Mouse (Mus musculus) liver, embryonic 13.5 days (tissue): ENCODE data around the gene Oxnad1. TPM values are rescaled to one million over a fixed set of nuclear protein-coding genes. Genes with fewer than 3 reads are reported as not detected.
"Not testable (repeated sequence)": the region's sequence is repeated elsewhere in the genome, so short reads cannot be mapped to it uniquely, and the experiment has no call there.

ENCODE experiments used
- ATAC-seq: fragments of 200-750 bp; cut with Nextera tagmentation; 2 replicates; pipeline ENCODE4 v1.8.0; 2017; ENCODE audit warnings: low read depth, mild to moderate bottlenecking, moderate number of reproducible peaks, moderate library complexity
- DNase-seq: peaks from one replicate; pipeline ENCODE4 v3.0.0; 2022
- H3K27ac ChIP-seq: fragments of 300-500 bp; sonication (generic); 2 replicates; pipeline ENCODE4 v1.5.1; 2015; ENCODE audit warnings: moderate library complexity, mild to moderate bottlenecking, inconsistent platforms
- H3K27me3 ChIP-seq: fragments of 300-500 bp; sonication (generic); 2 replicates; pipeline ENCODE4 v1.6.1; 2015; ENCODE audit warnings: mild to moderate bottlenecking, inconsistent platforms
- H3K36me3 ChIP-seq: fragments of 300-500 bp; sonication (generic); 2 replicates; pipeline ENCODE4 v1.6.1; 2015; ENCODE audit warnings: mild to moderate bottlenecking, inconsistent platforms
- H3K4me1 ChIP-seq: fragments of 300-500 bp; sonication (generic); replicated peaks from 2 replicates; pipeline ENCODE4 v1.6.1; 2015; ENCODE audit warnings: inconsistent platforms
- H3K4me2 ChIP-seq: fragments of 300-500 bp; sonication (generic); 2 replicates; pipeline ENCODE4 v1.6.1; 2015; ENCODE audit warnings: inconsistent platforms, mild to moderate bottlenecking, moderate library complexity
- H3K4me3 ChIP-seq: fragments of 300-500 bp; sonication (generic); replicated peaks from 2 replicates; pipeline ENCODE4 v1.5.1; 2015; ENCODE audit warnings: mild to moderate bottlenecking, inconsistent platforms
- H3K9ac ChIP-seq: fragments of 300-500 bp; sonication (generic); 2 replicates; pipeline ENCODE4 v1.6.1; 2015; ENCODE audit warnings: mild to moderate bottlenecking, inconsistent platforms
- H3K9me3 ChIP-seq: fragments of 300-500 bp; sonication (generic); replicated peaks from 2 replicates; pipeline ENCODE4 v1.6.1; 2016; ENCODE audit warnings: inconsistent platforms
- WGBS: fragments of 180-500 bp; shearing (Covaris S2); methylation state at CpG from one replicate; pipeline ENCODE4 v1.1.7; 2015; ENCODE audit not compliant: insufficient replicate concordance; 5-methylcytosine and 5-hydroxymethylcytosine counted together
- polyA plus RNA-seq: library from polyadenylated mRNA; unstranded; fragments of >200 nt; fragmentation: Nextera tagmentation; extraction: Ambion mirVana; gene quantifications from 2 replicates; pipeline ENCODE4 v1.2.1, GENCODE M21; 2015

Gene Oxnad1
- polyA plus RNA-seq, 1 experiment from 2014 or later: 23.4 TPM

- no peak for ATAC-seq
Measured at GRCm38 (mm10) chr14:32091124-32091523, 6.0 kb downstream of the Oxnad1 start.

GRCm38 (mm10) chr14:32091704-32092103, 6.5 kb downstream of the Oxnad1 start:
- H3K9me3 ChIP-seq: no peaks in the 10 kb centered on the region
- no peaks in the 10 kb centered on the region for H3K27me3 ChIP-seq
- no peak overlapping the region for H3K9ac ChIP-seq
- H3K4me2 ChIP-seq: no peak overlapping the region
- ATAC-seq: no peak
- H3K4me3 ChIP-seq: no peak overlapping the region
- peaks cover 53% of the 10 kb centered on the region for H3K36me3 ChIP-seq
- 84% methylated on average over 4 of the region's 4 CpGs for WGBS
- H3K27ac ChIP-seq: no peak overlapping the region
- peaks cover 23% of the 10 kb centered on the region for H3K4me1 ChIP-seq
- DNase-seq: no peak

More at GRCm38 (mm10) chr14:32091124-32091523, 6.0 kb downstream of the Oxnad1 start:
- H3K4me3 ChIP-seq: no peak overlapping the region
- WGBS: 83% methylated on average over 4 of the region's 4 CpGs
- no peaks in the 10 kb centered on the region for H3K27me3 ChIP-seq
- DNase-seq: no peak
- peaks cover 29% of the 10 kb centered on the region for H3K4me1 ChIP-seq
- H3K36me3 ChIP-seq: peaks cover 48% of the 10 kb centered on the region
- H3K9ac ChIP-seq: no peak overlapping the region
- H3K27ac ChIP-seq: no peak overlapping the region
- no peak overlapping the region for H3K4me2 ChIP-seq
- no peaks in the 10 kb centered on the region for H3K9me3 ChIP-seq

- Histone ChIP-seq H3K4me3 (no peak overlapping the region), H3K4me1 (peaks cover 16% of the 10 kb centered on the region), H3K27ac (no peak overlapping the region), H3K4me2 (no peak overlapping the region), H3K27me3 (no peaks in the 10 kb centered on the region), H3K9me3 (no peaks in the 10 kb centered on the region), H3K9ac (no peak overlapping the region), H3K36me3 (peaks cover 66% of the 10 kb centered on the region)
- no peak for DNase-seq
- 40% methylated on average over 1 of the region's 1 CpGs for WGBS
- ATAC-seq: peak; percentile 47
Measured at GRCm38 (mm10) chr14:32093018-32093417, 7.8 kb downstream of the Oxnad1 start.

DNA sequence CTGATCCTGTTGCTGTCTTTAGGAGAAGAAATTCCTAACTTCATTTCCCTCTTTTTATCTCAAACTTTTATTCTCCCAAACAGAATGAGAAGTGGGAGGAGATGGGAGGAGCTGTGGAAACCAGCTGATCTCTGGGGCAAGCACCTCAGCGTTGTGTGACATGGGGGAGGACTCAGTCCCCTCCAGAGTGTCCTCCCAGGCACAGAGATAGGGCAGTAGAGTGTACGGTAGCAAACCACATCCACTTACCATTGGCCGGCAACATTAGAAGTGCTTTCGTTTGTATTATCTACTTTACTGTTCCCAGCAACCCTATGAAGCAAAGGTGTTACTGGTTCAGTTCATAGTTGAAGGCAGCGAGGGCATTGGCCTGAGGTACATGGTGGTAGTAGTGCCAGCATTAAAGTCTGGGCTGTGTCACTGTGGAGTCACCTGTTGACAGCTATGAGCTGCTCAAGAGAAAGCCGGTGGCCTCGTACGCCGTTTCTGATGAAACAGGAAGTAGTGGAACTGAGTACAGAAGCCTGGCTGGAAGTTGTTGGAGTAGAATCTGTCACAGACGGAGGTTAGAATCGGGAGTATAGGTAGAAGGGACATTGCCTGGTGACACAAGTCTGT, 8.4 kb downstream of the Oxnad1 start:
- Histone ChIP-seq H3K4me1 (peaks cover 13% of the 10 kb centered on the region), H3K4me2 (no peak overlapping the region), H3K9ac (no peak overlapping the region), H3K9me3 (no peaks in the 10 kb centered on the region), H3K27ac (no peak overlapping the region), H3K27me3 (no peaks in the 10 kb centered on the region), H3K4me3 (no peak overlapping the region), H3K36me3 (peaks cover 70% of the 10 kb centered on the region)
- no peak for DNase-seq
- WGBS: 54% methylated on average over 11 of the region's 11 CpGs
- ATAC-seq: peak; percentile 41; the same call in 1 of the 2 replicates

DNA sequence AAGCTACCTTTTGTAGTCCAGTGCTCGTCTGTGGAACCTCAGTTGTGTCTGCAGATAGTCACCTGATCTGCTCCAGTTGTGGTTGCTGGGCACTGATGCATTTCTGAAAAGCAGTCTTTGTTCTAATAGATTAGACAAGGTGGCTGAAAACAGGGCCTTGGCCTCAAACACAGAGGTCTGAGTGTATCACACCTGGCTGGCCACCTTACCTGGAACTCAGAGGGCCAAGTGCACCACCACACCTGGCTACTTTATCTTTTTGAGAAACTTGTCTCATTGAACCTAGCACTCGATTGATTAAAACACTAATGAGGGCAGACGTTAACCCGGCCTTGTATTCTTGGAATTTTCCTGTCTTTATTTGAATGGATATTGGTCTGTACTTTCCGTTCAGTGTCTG, 10.5 kb downstream of the Oxnad1 start:
- no peaks in the 10 kb centered on the region for H3K9me3 ChIP-seq
- no peak overlapping the region for H3K9ac ChIP-seq
- no peak overlapping the region for H3K4me3 ChIP-seq
- H3K27me3 ChIP-seq: no peaks in the 10 kb centered on the region
- WGBS: 77% methylated on average over 5 of the region's 5 CpGs
- H3K27ac ChIP-seq: no peak overlapping the region
- ATAC-seq: no peak
- H3K36me3 ChIP-seq: peaks cover 85% of the 10 kb centered on the region
- H3K4me2 ChIP-seq: no peak overlapping the region
- DNase-seq: no peak
- peaks cover 10% of the 10 kb centered on the region for H3K4me1 ChIP-seq

DNA sequence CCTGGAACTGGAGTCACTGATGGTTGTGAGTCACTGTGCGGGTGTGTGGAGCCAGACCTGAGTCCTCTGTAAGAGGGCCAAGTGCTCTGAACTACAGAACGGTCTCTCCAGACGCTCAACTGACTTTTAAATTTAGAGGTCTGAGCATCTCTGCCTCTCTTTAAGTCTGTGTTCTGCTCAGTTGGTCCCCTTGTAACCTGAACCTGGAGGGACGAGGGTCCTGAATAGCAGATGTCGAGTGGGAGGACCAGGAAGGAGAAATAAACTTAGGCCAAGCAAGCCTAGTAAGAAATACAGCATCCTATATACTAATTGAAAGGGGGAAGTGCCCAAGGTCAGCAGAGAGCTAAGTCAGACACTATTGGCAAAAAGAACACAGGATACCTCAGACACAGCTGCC, 11.6 kb downstream of the Oxnad1 start:
- Histone ChIP-seq H3K4me2 (no peak overlapping the region), H3K9me3 (no peaks in the 10 kb centered on the region), H3K27me3 (no peaks in the 10 kb centered on the region), H3K27ac (no peak overlapping the region), H3K4me3 (no peak overlapping the region), H3K36me3 (peaks cover 87% of the 10 kb centered on the region), H3K9ac (no peak overlapping the region), H3K4me1 (peaks cover 6% of the 10 kb centered on the region; the same call in 1 of the 2 replicates)
- WGBS: 78% methylated on average over 5 of the region's 5 CpGs
- DNase-seq (no peak), ATAC-seq (no peak)

- ATAC-seq: no peak
- H3K9me3 ChIP-seq: no peaks in the 10 kb centered on the region
- H3K9ac ChIP-seq: no peak overlapping the region
- peaks cover 87% of the 10 kb centered on the region for H3K36me3 ChIP-seq
- DNase-seq: no peak
- no peaks in the 10 kb centered on the region for H3K4me1 ChIP-seq
- WGBS: 82% methylated on average over 7 of the region's 7 CpGs
- H3K4me3 ChIP-seq: no peak overlapping the region
- no peak overlapping the region for H3K27ac ChIP-seq
- no peaks in the 10 kb centered on the region for H3K27me3 ChIP-seq
- no peak overlapping the region for H3K4me2 ChIP-seq
Measured at GRCm38 (mm10) chr14:32097691-32098090, 12.5 kb downstream of the Oxnad1 start.

GRCm38 (mm10) chr14:32098951-32099350, 13.8 kb downstream of the Oxnad1 start:
- WGBS: 84% methylated on average over 3 of the region's 3 CpGs

GRCm38 (mm10) chr14:32103556-32103955, 18.4 kb downstream of the Oxnad1 start:
- no peaks in the 10 kb centered on the region for H3K27me3 ChIP-seq
- H3K4me2 ChIP-seq: no peak overlapping the region
- ATAC-seq (no peak), DNase-seq (no peak)
- no peaks in the 10 kb centered on the region for H3K9me3 ChIP-seq
- H3K9ac ChIP-seq: no peak overlapping the region
- H3K36me3 ChIP-seq: peaks cover 54% of the 10 kb centered on the region
- H3K4me1 ChIP-seq: peaks cover 6% of the 10 kb centered on the region; the same call in 1 of the 2 replicates
- H3K4me3 ChIP-seq: no peak overlapping the region
- H3K27ac ChIP-seq: no peak overlapping the region
- WGBS: 83% methylated on average over 4 of the region's 4 CpGs

More at GRCm38 (mm10) chr14:32098951-32099350, 13.8 kb downstream of the Oxnad1 start:
- ATAC-seq (no peak), DNase-seq (no peak)
- Histone ChIP-seq H3K27ac (no peak overlapping the region), H3K9me3 (no peaks in the 10 kb centered on the region), H3K4me1 (no peaks in the 10 kb centered on the region), H3K9ac (no peak overlapping the region), H3K4me3 (no peak overlapping the region), H3K36me3 (peaks cover 90% of the 10 kb centered on the region), H3K27me3 (no peaks in the 10 kb centered on the region), H3K4me2 (no peak overlapping the region)

DNA sequence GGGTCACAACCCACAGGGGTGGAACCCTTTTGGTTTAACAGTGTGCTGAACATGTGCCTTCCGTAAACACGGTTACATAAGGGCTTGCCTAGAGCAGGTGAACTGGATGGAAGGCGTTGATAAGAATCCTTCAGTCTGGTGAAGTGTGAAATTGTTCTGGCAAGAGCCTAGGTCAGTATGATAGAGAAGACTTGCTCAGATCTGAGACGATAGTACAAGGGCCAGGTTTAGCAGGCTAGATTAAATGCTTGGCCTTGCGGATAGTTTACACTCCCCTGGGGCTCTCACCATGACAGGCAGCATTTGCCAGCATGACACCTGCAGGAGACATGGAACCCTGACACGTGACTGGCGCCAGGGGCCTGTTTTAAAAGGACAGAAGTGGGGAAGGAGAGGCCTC, 20.5 kb downstream of the Oxnad1 start:
- Histone ChIP-seq H3K4me1 (peaks cover 6% of the 10 kb centered on the region; the same call in 1 of the 2 replicates), H3K27me3 (no peaks in the 10 kb centered on the region), H3K9me3 (no peaks in the 10 kb centered on the region), H3K9ac (no peak overlapping the region), H3K27ac (no peak overlapping the region), H3K4me3 (no peak overlapping the region), H3K36me3 (peaks cover 33% of the 10 kb centered on the region), H3K4me2 (no peak overlapping the region)
- 49% methylated on average over 7 of the region's 7 CpGs for WGBS
- DNase-seq (no peak), ATAC-seq (no peak)

- peaks cover 6% of the 10 kb centered on the region; the same call in 1 of the 2 replicates for H3K4me1 ChIP-seq
- no peak overlapping the region for H3K9ac ChIP-seq
- peaks cover 24% of the 10 kb centered on the region for H3K36me3 ChIP-seq
- no peaks in the 10 kb centered on the region for H3K27me3 ChIP-seq
- H3K4me2 ChIP-seq: no peak overlapping the region
- DNase-seq (no peak), ATAC-seq (no peak)
- no peaks in the 10 kb centered on the region for H3K9me3 ChIP-seq
- no peak overlapping the region for H3K27ac ChIP-seq
- H3K4me3 ChIP-seq: no peak overlapping the region
- 66% methylated on average over 4 of the region's 4 CpGs for WGBS
Measured at GRCm38 (mm10) chr14:32106911-32107310, 21.7 kb downstream of the Oxnad1 start.

DNA sequence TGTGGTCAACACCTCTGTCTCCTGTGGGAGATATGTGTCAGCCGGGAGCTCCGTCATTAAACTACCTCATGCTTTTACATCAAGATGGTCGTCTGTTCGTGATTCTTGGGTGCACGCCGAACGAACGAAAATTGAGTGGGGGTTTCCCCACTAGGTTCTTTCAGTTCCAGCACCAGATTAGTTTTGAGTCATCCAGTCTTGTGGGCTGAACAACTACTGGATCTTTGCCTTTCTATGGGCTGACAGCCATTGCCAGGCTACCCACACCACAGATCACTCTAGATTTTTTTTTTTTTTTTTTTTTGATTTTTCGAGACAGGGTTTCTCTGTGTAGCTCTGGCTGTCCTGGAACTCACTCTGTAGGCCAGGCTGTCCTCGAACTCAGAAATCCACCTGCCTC, 26.9 kb downstream of the Oxnad1 start:
- H3K4me2 ChIP-seq, H3K27ac ChIP-seq, H3K36me3 ChIP-seq, H3K4me3 ChIP-seq, DNase-seq, H3K9me3 ChIP-seq, H3K4me1 ChIP-seq, H3K27me3 ChIP-seq, ATAC-seq, H3K9ac ChIP-seq: not testable (repeated sequence)
- WGBS: 84% methylated on average over 10 of the region's 10 CpGs
